Mouse (Mus musculus) CH12.LX (cell line): ENCODE results near the gene Siae. TPM values are rescaled to one million over a fixed set of nuclear protein-coding genes. Genes with fewer than 3 reads are reported as not detected.

Experiments
- DNase-seq: peaks from one replicate; pipeline ENCODE4 v3.0.0-alpha.2; 2013; ENCODE audit errors: extremely low read depth
- H3K27ac ChIP-seq: 2 replicates; pipeline ENCODE4 v1.5.1; 2012; ENCODE audit warnings: low read depth, mild to moderate bottlenecking, control low read depth, moderate library complexity; ENCODE audit not compliant: insufficient read depth
- H3K27me3 ChIP-seq: replicated peaks from 2 replicates; pipeline ENCODE3; 2012; ENCODE audit warnings: inconsistent platforms
- H3K36me3 ChIP-seq, 2 experiments: replicated peaks in 1 of 2; 2 replicates each; pipeline versions ENCODE3 to v1.6.1; 2012; ENCODE audit warnings: inconsistent platforms in 1 of 2, low read length in 1 of 2, mild to moderate bottlenecking in 1 of 2, mixed read lengths in 1 of 2, moderate library complexity in 1 of 2; ENCODE audit not compliant: control insufficient read depth in 1 of 2, insufficient read depth in 1 of 2
- H3K4me1 ChIP-seq, 2 experiments: 2 replicates each; pipeline ENCODE4 v1.6.1; 2012; ENCODE audit warnings: inconsistent platforms in 1 of 2, moderate library complexity in 1 of 2; ENCODE audit not compliant: insufficient read depth in 2 of 2, control insufficient read depth in 1 of 2
- H3K4me2 ChIP-seq: 2 replicates; pipeline ENCODE4 v1.6.1; 2012; ENCODE audit warnings: low read depth, mild to moderate bottlenecking, control low read depth; ENCODE audit not compliant: poor library complexity, insufficient read depth, severe bottlenecking
- H3K4me3 ChIP-seq, 3 experiments: fragments of 150-350 bp in 1 of 3; sonication (generic) in 1 of 3; replicated peaks in 1 of 3; 2 replicates each; pipeline versions ENCODE3 to v1.5.1; 2011 to 2012; ENCODE audit warnings: low read depth in 2 of 3, low read length in 2 of 3, mild to moderate bottlenecking in 2 of 3, moderate library complexity in 2 of 3, control low read depth in 1 of 3, improper control_type of control experiment in 1 of 3, inconsistent platforms in 1 of 3, mixed read lengths in 1 of 3; ENCODE audit not compliant: poor library complexity in 1 of 3
- H3K79me2 ChIP-seq: replicated peaks from 2 replicates; pipeline ENCODE4 v1.6.1; 2012; ENCODE audit warnings: mild to moderate bottlenecking, moderate library complexity; ENCODE audit not compliant: control insufficient read depth, poor library complexity, insufficient read depth, severe bottlenecking; ENCODE audit errors: extremely low read depth
- H3K9ac ChIP-seq: 2 replicates; pipeline ENCODE4 v1.6.1; 2012; ENCODE audit warnings: low read depth, mild to moderate bottlenecking, control low read depth, moderate library complexity; ENCODE audit not compliant: insufficient read depth
- H3K9me3 ChIP-seq: replicated peaks from 2 replicates; pipeline ENCODE3; 2012; ENCODE audit warnings: low read length, inconsistent platforms, mixed read lengths
- HCFC1 ChIP-seq: IDR thresholded peaks from 2 replicates; pipeline ENCODE4 v1.6.1; 2012; ENCODE audit warnings: low read depth, mild to moderate bottlenecking, inconsistent platforms, low read length, improper control_type of control experiment
- JUN ChIP-seq: IDR thresholded peaks from 2 replicates; pipeline ENCODE4 v1.6.1; 2011; ENCODE audit warnings: low read depth, mild to moderate bottlenecking, low read length, improper control_type of control experiment, moderate library complexity; ENCODE audit not compliant: insufficient read depth
- MYC ChIP-seq: IDR thresholded peaks from 2 replicates; pipeline ENCODE4 v1.6.1; 2011; ENCODE audit warnings: low read depth, mild to moderate bottlenecking, improper control_type of control experiment, low read length
- RAD21 ChIP-seq: IDR thresholded peaks from 2 replicates; pipeline ENCODE4 v1.6.1; 2011; ENCODE audit warnings: low read depth, mild to moderate bottlenecking, low read length, improper control_type of control experiment, moderate library complexity
- RCOR1 ChIP-seq: conservative IDR thresholded peaks from 2 replicates; pipeline ENCODE4 v1.6.1; 2012; ENCODE audit warnings: low read depth, mild to moderate bottlenecking, inconsistent platforms, low read length, improper control_type of control experiment
- SIN3A ChIP-seq: IDR thresholded peaks from 2 replicates; pipeline ENCODE4 v1.6.1; 2012; ENCODE audit warnings: low read length, improper control_type of control experiment, inconsistent platforms
- TBP ChIP-seq: conservative IDR thresholded peaks from 2 replicates; pipeline ENCODE4 v1.6.1; 2011; ENCODE audit warnings: low read depth, low read length, improper control_type of control experiment
- TCF12 ChIP-seq: IDR thresholded peaks from 2 replicates; pipeline ENCODE4 v1.6.1; 2014; ENCODE audit warnings: low read depth, mild to moderate bottlenecking, inconsistent platforms, low read length, improper control_type of control experiment
- UBTF ChIP-seq: IDR thresholded peaks from 2 replicates; pipeline ENCODE4 v1.6.1; 2012; ENCODE audit warnings: low read depth, mild to moderate bottlenecking, inconsistent platforms, low read length, improper control_type of control experiment, moderate library complexity
- USF1 ChIP-seq: IDR thresholded peaks from 2 replicates; pipeline ENCODE4 v1.6.1; 2014; ENCODE audit warnings: low read depth, mild to moderate bottlenecking, inconsistent platforms, low read length, improper control_type of control experiment
- USF2 ChIP-seq: conservative IDR thresholded peaks from 2 replicates; pipeline ENCODE4 v1.6.1; 2011; ENCODE audit warnings: low read depth, low read length, improper control_type of control experiment
- ZNF384 ChIP-seq: IDR thresholded peaks from 2 replicates; pipeline ENCODE4 v1.6.1; 2012; ENCODE audit warnings: low read depth, low read length, improper control_type of control experiment, inconsistent platforms
- dilution Hi-C: fragments of 300-500 bp; cut with MboI; formaldehyde crosslinking; loops from 2 replicates; pipeline ENCODE4 v1.14.3; 2020; ENCODE audit warnings: low sequenced_read_pairs; ENCODE audit not compliant: extremely low pct_unique_long_range_greater_than_20kb, extremely low pct_ligation_motif_present
- in situ Hi-C: fragments of 300-500 bp; cut with MboI; formaldehyde crosslinking; loops from 3 replicates; pipeline ENCODE4 v1.14.3; 2019; ENCODE audit warnings: low sequenced_read_pairs, low pct_ligation_motif_present, low pct_unique_long_range_greater_than_20kb, mixed read lengths
- polyA plus RNA-seq: library from polyadenylated mRNA; unstranded; fragments of >175 nt; gene quantifications from 2 replicates; pipeline ENCODE4 v1.2.1, GENCODE M21; 2012; ENCODE audit warnings: low read depth; ENCODE audit not compliant: insufficient read length
- total RNA-seq, 2 experiments: library from RNA; depleted of rRNA; stranded (reverse); fragments of 300-350 nt in 1 of 2; fragments of >200 nt in 1 of 2; gene quantifications; 2 replicates each; pipeline ENCODE4 v1.2.3; 2012 to 2014

The Siae gene
- total and polyA plus RNA-seq, 3 experiments = 6.2 to 8.6 (median 7.9) TPM

DNA sequence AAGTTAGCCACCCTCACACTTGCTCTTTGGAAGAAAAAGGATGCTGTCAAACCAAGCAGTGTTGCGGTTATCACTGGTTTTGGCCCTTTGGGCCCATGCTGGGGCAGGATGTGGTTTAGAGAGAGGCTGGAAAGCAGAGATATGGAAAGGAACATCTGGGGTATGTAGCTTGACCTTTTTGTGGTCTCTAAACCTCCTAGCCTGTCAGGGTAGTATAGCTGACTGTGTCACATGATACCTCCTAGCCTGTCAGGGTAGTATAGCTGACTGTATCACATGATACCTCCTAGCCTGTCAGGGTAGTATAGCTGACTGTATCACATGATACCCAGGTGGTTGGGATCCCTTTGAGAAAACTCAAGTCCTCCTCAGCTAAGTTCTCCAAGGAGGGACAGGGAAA, 1.2 kb upstream of the Siae start:
- H3K4me2 ChIP-seq = no peak overlapping the region

GRCm38 (mm10) chr9:37556366-37556765, 868 bp downstream of the Siae start:
- no peak overlapping the region for H3K4me3 ChIP-seq
- no peaks in the 10 kb centered on the region for H3K36me3 ChIP-seq
- H3K27me3 ChIP-seq = peaks cover 20% of the 10 kb centered on the region
- TF ChIP-seq TBP = no peak
- TF ChIP-seq UBTF = no peak
- no peak for TF ChIP-seq RAD21
- no peak for TF ChIP-seq USF1
- H3K9me3 ChIP-seq = no peaks in the 10 kb centered on the region
- in situ Hi-C loops = no loop called here
- H3K27ac ChIP-seq = no peak overlapping the region
- no peaks in the 10 kb centered on the region for H3K79me2 ChIP-seq
- dilution Hi-C loops = no loop called here
- no peak overlapping the region for H3K4me2 ChIP-seq
- H3K9ac ChIP-seq = no peak overlapping the region
- H3K4me1 ChIP-seq = peaks cover 6 to 48% of the 10 kb centered on the region in 2 experiments
- DNase-seq = no peak

More for the DNA sequence above, 1.2 kb upstream of the Siae start:
- dilution Hi-C loops = no loop called here
- Histone ChIP-seq H3K9ac (no peak overlapping the region), H3K27me3 (peaks cover 29% of the 10 kb centered on the region)
- peak; percentile 34 for DNase-seq
- TF ChIP-seq USF2 (peak; percentile 59), USF1 (peak; percentile 18; the same call in 1 of the 2 replicates), UBTF (no peak), HCFC1 (no peak)
- TF ChIP-seq, all 38 proteins: peak for 2
- H3K27ac ChIP-seq = no peak overlapping the region
- no peaks in the 10 kb centered on the region for H3K9me3 ChIP-seq
- in situ Hi-C loops = no loop called here
- H3K79me2 ChIP-seq = no peaks in the 10 kb centered on the region
- no peaks in the 10 kb centered on the region for H3K36me3 ChIP-seq
- no peak overlapping the region for H3K4me3 ChIP-seq
- peaks cover 6 to 45% of the 10 kb centered on the region in 2 experiments for H3K4me1 ChIP-seq

- no peak overlapping the region for H3K9ac ChIP-seq
- no peak for DNase-seq
- H3K4me3 ChIP-seq = no peak overlapping the region
- H3K27ac ChIP-seq = no peak overlapping the region
- H3K4me2 ChIP-seq = no peak overlapping the region
- dilution Hi-C loops = no loop called here
- no peaks in the 10 kb centered on the region for H3K79me2 ChIP-seq
- H3K27me3 ChIP-seq = no peaks in the 10 kb centered on the region
- TF ChIP-seq JUN (no peak), ZNF384 (0 out of 2 replicates have a peak, but pooled peaks have one; percentile 28), MYC (no peak), SIN3A (no peak), RCOR1 (no peak), RAD21 (no peak), TCF12 (no peak)
- TF ChIP-seq, all 38 proteins: peak for 1
- H3K9me3 ChIP-seq = no peaks in the 10 kb centered on the region
- peaks cover 0 to 11% of the 10 kb centered on the region in 2 experiments; a peak in 2 of 4 replicates for H3K4me1 ChIP-seq
- H3K36me3 ChIP-seq = no peaks in the 10 kb centered on the region
- in situ Hi-C loops = no loop called here
Observed at GRCm38 (mm10) chr9:37560617-37561016, 5.1 kb downstream of the Siae start.
